Comparison of ENCODE assay signal across 17 mouse cellular contexts in genomic region chr8:3609816-3610150, GRCm38 (mm10). TPM values are rescaled to one million over a fixed set of nuclear protein-coding genes. Genes with fewer than 3 reads are reported as not detected.
DNase-seq lines count a peak whose midpoint lies in the region; TF ChIP-seq lines count a peak whose summit lies in the region.
"Had no signal": no experiment of that assay in that cellular context is flagged by ENCODE, and none has a peak within 500 bp of the region (broad histone marks: within the 10 kb centered on the region; RNA-seq: fewer than 3 reads in every experiment).

No protein-coding gene starts in this region.

- H3K4me1 ChIP-seq in cerebellum, adult 2 months (ENCODE audit: control insufficient read depth, insufficient read depth, low read length) = peaks cover 10% of the 10 kb centered on the region
- H3K4me1 ChIP-seq: forebrain, embryonic 12.5 days had no signal

- TF ChIP-seq CTCF in cerebellum, adult 2 months (IDR thresholded peaks at IDR 0.05; ENCODE audit: borderline replicate concordance, insufficient read depth, low read depth, low read length) = no peak

- WGBS in cerebellum, adult 2 months = 74% methylated on average over 6 of the region's 6 CpGs

- H3K27me3 ChIP-seq in cerebellum, adult 2 months (ENCODE audit: control insufficient read depth, insufficient read depth, low read length) = no peaks in the 10 kb centered on the region
- H3K27me3 ChIP-seq: forebrain, embryonic 12.5 days; megakaryocyte, embryonic 14.5 days; Patski had no signal

- no peak for DNase-seq in cerebellum, adult 2 months
- DNase-seq in cerebellum, adult 8-10 months = no peak
- DNase-seq in urinary bladder, adult 18-20 months (ENCODE audit: low spot score in 2 of 2) = peak; percentile 38 to 51
- no peak for DNase-seq in urinary bladder, postnatal 25 days (ENCODE audit: low spot score)
- DNase-seq in kidney, postnatal 14 days = peak; percentile 71
- no peak for DNase-seq in frontal cortex, adult 2 months (ENCODE audit: extremely low spot score in 1 of 2, low spot score in 1 of 2)
- DNase-seq in cerebellum, postnatal 25 days = no peak
- no peak for DNase-seq in cerebellum, adult 11 months
- DNase-seq: cerebellum, postnatal 10 days; heart, postnatal 14 days; layer of hippocampus, adult 9-11 months; thymus, adult 2 months had no signal

- no peak overlapping the region for H3K4me3 ChIP-seq in cerebellum, adult 2 months (replicated peaks; ENCODE audit: insufficient read depth, low read depth, low read length)
- H3K4me3 ChIP-seq: forebrain, embryonic 12.5 days; megakaryocyte, embryonic 14.5 days had no signal

- H3K27ac ChIP-seq in cerebellum, adult 2 months (ENCODE audit: insufficient read depth, low read length) = peak overlapping the region; percentile 28; the same call in 1 of the 2 replicates
- H3K27ac ChIP-seq: forebrain, embryonic 12.5 days; liver, embryonic 14.5 days had no signal

- no peak for TF ChIP-seq POLR2A in cerebellum, adult 2 months (IDR thresholded peaks at IDR 0.05; ENCODE audit: borderline replicate concordance, insufficient read depth, low read length)

RNA-seq across cellular contexts. Expression of gene Xab2, which starts 11.3 kb away (rescaled TPM):
- polyA plus RNA-seq in cerebellum, adult 2 months (2012; rRNA removed) = 63.5 and 71.7 TPM in 2 replicates
- 56.1 and 56.4 TPM in 2 replicates for polyA plus RNA-seq in frontal cortex, adult 2 months (2012; rRNA removed)

RNA-seq across cellular contexts. Expression of gene Pet100, which starts 11.6 kb away (rescaled TPM):
- 65.3 and 65.4 TPM in 2 replicates for polyA plus RNA-seq in cerebellum, adult 2 months (2012; rRNA removed)
- 66.2 and 68.9 TPM in 2 replicates for polyA plus RNA-seq in frontal cortex, adult 2 months (2012; rRNA removed)

RNA-seq across cellular contexts. Expression of gene Pcp2, which starts 15.6 kb away (rescaled TPM):
- 2,128 and 2,417 TPM in 2 replicates for polyA plus RNA-seq in cerebellum, adult 2 months (2012; rRNA removed)
- polyA plus RNA-seq in frontal cortex, adult 2 months (2012; rRNA removed) = 1.5 and 2.2 TPM in 2 replicates
- polyA plus RNA-seq: Patski; spleen, adult 2 months had no signal

RNA-seq across cellular contexts. Expression of gene Stxbp2, which starts 21.0 kb away (rescaled TPM):
- polyA plus RNA-seq in cerebellum, adult 2 months (2012; rRNA removed) = 204 and 217 TPM in 2 replicates
- 292 and 302 TPM in 2 replicates for polyA plus RNA-seq in frontal cortex, adult 2 months (2012; rRNA removed)

RNA-seq across cellular contexts. Expression of gene Camsap3, which starts 22.7 kb away (rescaled TPM):
- 31.4 and 32.1 TPM in 2 replicates for polyA plus RNA-seq in cerebellum, adult 2 months (2012; rRNA removed)
- 31.7 and 32.7 TPM in 2 replicates for polyA plus RNA-seq in frontal cortex, adult 2 months (2012; rRNA removed)

Comparison
In these comparisons a context has a peak if more than half of its experiments do, and no peak if none do; other contexts are left out.
1. DNase-seq: peak in urinary bladder, adult 18-20 months (2 of 2) and kidney, postnatal 14 days (single experiment); none in cerebellum, adult 2 months (0 of 2), cerebellum, adult 8-10 months (single experiment), urinary bladder, postnatal 25 days (single experiment), frontal cortex, adult 2 months (0 of 2), cerebellum, postnatal 25 days (0 of 2) and cerebellum, adult 11 months (single experiment).
2. RNA of gene Pcp2, which starts 15.6 kb away (polyA plus RNA-seq): 2,128 to 2,417 TPM in cerebellum, adult 2 months; 1.5 to 2.2 TPM in frontal cortex, adult 2 months; every median in the first group is over 100 times any median in the second.